Mouse (Mus musculus): ENCODE results near the gene Wdcp. TPM values are rescaled to one million over a fixed set of nuclear protein-coding genes. Genes with fewer than 3 reads are reported as not detected.

Wdcp gene
- polyA plus RNA-seq, 1 experiment from 2014 or later, result 3.4 TPM

DNA sequence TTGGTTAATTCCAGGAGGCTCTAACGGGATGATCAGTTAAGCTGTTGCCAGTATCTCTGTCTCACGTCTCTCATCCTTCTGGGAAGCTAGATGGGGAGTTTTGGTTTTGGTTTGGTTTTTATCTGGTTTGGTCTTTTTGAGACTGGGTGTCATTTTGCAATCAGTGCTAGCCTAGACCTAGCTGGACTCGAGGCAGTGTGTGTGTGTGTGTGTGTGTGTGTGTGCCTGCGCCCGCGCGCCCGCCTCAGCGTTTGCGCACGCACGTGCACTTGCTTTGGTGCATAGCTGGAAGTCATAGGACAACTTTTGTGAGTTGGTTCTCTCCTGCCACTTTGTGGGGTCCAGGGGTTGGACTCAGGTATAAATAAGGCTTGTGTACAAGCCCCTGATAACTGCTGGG is 638 bp downstream of the Wdcp start:
- 0% methylated on average over 12 of the region's 12 CpGs for WGBS (ENCODE audit: missing documents)
- peak overlapping the region; percentile 88 for H3K4me3 ChIP-seq (ENCODE audit: inconsistent target)
- peaks cover 49% of the 10 kb centered on the region for H3K79me2 ChIP-seq (ENCODE audit: inconsistent target)
- peak overlapping the region; percentile 44 for H3K27ac ChIP-seq
- no peaks in the 10 kb centered on the region for H3K36me3 ChIP-seq (ENCODE audit: inconsistent target)

DNA sequence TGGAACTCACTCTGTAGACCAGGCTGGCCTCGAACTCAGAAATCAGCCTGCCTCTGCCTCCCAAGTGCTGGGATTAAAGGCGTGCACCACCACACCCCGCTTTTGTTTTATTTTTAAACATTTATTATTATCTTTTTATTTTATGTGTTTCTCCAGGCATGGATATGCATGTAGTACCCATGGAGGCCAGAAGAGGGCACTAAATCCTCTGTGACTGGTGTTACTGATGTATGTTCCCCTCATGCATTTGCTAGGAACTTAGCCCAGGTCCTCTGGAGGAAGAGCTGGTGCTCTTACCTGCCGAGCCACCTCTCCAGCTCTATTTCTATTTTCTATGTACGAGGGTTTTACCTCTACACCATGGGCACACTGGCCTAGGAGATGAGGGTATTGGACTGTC is 13.1 kb downstream of the Wdcp start:
- Histone ChIP-seq H3K79me2 (ENCODE audit: inconsistent target) (no peaks in the 10 kb centered on the region), H3K27ac (no peak overlapping the region), H3K4me3 (ENCODE audit: inconsistent target) (no peak overlapping the region), H3K36me3 (ENCODE audit: inconsistent target) (no peaks in the 10 kb centered on the region)
- WGBS (ENCODE audit: missing documents), result 97% methylated on average over 4 of the region's 5 CpGs

DNA sequence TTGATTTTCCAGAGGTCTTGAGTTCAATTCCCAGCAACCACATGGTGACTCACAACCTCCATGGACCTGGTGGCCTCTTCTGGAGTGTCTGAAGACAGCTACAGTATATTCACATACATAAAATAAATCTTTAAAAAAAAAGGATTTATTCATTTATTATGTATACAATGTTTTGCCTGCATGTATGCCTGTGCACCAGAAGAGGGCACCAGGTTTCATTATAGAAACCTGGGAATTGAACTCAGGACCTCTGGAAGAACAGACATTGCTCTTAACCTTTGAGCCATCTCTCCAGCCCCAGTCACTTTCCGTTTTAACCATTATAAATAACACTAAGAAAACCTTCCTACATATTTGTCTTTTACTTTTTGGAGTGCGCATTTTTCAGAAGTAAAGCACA is 13.7 kb downstream of the Wdcp start:
- no peak overlapping the region for H3K27ac ChIP-seq
- no peaks in the 10 kb centered on the region for H3K36me3 ChIP-seq (ENCODE audit: inconsistent target)
- H3K79me2 ChIP-seq (ENCODE audit: inconsistent target), result no peaks in the 10 kb centered on the region
- H3K4me3 ChIP-seq (ENCODE audit: inconsistent target), result no peak overlapping the region
- 89% methylated on average over 2 of the region's 2 CpGs for WGBS (ENCODE audit: missing documents)

DNA sequence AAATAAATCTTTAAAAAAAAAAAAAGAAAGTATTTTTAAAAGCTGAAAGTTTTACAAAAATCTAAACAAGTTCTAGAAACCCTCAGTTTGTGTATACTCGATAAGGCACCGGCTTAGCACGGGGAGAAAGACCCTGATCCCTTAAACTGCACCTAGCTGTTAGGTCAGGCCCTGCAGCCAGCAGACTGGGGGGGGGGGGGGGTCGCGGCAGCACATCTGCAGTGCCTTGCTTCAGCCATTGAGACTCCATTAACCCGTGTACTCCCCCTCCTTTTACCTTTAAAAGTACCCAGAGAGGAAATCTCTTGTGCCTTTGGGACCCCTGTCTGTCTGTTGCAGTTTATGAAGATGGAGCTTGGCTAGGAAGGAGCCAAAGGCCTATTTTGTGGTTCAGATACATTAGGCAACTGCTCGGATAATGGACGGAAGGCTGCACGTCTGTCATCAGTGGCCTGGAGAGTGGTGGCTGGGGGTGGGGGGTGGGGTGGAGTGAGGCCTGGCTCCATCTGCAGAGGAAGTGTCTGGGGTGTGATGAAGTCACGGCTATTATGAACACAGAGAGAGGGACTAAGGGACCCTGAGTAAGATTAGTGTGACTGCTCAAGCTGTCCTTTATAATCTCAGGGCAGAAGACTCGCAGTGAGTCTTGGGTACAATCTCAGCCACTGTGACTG is 16.3 kb downstream of the Wdcp start:
- H3K79me2 ChIP-seq (ENCODE audit: inconsistent target), result no peaks in the 10 kb centered on the region
- H3K4me3 ChIP-seq (ENCODE audit: inconsistent target), result no peak overlapping the region
- no peaks in the 10 kb centered on the region for H3K36me3 ChIP-seq (ENCODE audit: inconsistent target)
- WGBS (ENCODE audit: missing documents), result 50% methylated on average over 11 of the region's 11 CpGs
- no peak overlapping the region for H3K27ac ChIP-seq

DNA sequence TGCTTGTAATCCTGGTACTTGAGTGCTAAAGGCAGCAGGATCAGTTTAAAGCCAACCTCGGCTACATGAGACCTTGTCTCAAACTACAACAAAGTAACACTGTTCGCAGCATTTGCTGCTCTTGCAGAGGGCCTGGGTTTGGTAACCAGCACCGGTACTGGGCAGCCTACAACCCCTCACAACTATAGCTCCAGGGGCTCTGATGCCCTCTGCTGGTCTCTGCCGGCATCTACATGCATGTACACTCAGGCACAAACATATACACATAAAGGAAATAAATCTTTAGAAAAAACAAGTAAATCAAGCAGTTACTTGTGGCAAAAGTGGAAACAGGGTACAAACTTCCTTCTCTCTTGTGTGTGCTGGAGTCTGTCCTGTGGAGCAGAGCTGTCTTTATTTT is 19.6 kb downstream of the Wdcp start:
- Histone ChIP-seq H3K79me2 (ENCODE audit: inconsistent target) (no peaks in the 10 kb centered on the region), H3K4me3 (ENCODE audit: inconsistent target) (no peak overlapping the region), H3K36me3 (ENCODE audit: inconsistent target) (no peaks in the 10 kb centered on the region), H3K27ac (no peak overlapping the region)
- WGBS (ENCODE audit: missing documents), result 94% methylated on average over 4 of the region's 4 CpGs

DNA sequence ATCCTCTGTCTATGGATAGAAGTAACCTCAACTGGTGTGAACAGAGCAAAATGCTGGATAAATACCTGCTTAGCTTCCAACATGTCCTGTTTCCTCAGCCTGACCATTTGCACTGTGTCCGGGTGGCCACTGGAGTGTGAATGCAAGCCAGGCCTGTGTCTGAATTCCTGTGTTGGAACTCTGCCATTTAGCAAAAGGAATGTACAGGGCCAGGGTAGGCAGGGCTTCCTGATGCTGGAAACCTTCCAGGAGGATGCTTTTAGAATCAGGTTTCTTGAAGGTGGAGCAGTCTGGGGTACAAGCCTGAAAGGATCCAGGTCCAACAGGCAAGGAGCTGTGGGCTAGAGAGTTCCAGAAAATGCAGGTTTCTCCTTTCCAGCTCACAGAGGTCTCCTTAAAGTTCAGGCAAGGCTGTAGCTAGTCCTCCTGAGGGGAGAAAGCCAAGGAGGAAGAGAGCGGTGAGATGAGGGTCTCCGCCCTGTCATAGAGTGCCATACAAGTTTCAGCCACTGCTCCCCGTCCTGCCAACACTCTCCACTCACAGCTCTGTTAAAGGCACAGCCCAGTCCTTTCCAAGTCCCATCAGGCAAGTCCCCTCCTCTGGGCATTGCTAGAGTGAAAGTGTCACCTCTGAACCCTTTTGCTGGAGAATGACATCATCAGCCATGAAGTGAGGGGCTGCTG is 20.7 kb downstream of the Wdcp start:
- Histone ChIP-seq H3K79me2 (ENCODE audit: inconsistent target) (no peaks in the 10 kb centered on the region), H3K27ac (no peak overlapping the region), H3K4me3 (ENCODE audit: inconsistent target) (no peak overlapping the region), H3K36me3 (ENCODE audit: inconsistent target) (no peaks in the 10 kb centered on the region)
- WGBS (ENCODE audit: missing documents), result 94% methylated on average over 4 of the region's 4 CpGs

DNA sequence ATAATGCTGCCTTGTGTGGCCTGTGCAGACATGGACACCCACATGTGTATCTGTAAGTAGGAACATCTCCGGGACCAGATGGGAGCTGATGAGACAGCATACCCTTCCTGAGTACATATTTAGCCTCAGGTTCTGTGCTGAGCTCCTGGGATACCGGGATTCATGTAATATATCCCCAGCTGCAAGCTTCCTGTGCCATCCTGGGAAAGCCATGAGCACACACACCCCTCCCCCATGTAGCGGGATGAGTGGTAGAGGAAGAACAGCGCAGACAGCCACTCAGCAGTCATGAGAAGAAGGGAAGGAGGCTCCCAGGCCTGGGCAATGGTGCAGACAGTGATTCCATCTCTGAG is 21.2 kb downstream of the Wdcp start:
- Histone ChIP-seq H3K36me3 (ENCODE audit: inconsistent target) (no peaks in the 10 kb centered on the region), H3K4me3 (ENCODE audit: inconsistent target) (no peak overlapping the region), H3K79me2 (ENCODE audit: inconsistent target) (no peaks in the 10 kb centered on the region), H3K27ac (no peak overlapping the region)
- WGBS (ENCODE audit: missing documents), result 86% methylated on average over 4 of the region's 4 CpGs

DNA sequence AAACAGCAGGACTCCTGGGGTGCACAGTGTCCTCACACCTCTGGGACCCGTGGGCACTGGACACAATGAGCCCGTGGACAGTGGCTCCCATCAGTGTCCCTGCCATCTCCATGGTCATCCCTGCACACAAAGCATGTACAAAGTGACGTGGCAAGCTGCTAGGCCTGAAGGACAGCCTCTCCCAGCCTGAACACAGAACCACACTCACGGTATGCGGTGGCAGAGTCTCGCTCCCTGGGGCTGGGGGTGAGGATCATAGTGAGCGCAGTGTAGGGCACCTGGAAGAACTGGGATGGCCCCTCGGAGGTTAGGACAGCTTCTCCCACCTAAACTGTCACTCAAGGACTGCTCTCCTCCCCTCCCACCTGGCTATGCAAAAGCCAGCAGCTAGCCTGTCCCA is 25.8 kb downstream of the Wdcp start:
- H3K36me3 ChIP-seq (ENCODE audit: inconsistent target), result no peaks in the 10 kb centered on the region
- 93% methylated on average over 8 of the region's 8 CpGs for WGBS (ENCODE audit: missing documents)
- no peaks in the 10 kb centered on the region for H3K79me2 ChIP-seq (ENCODE audit: inconsistent target)
- H3K4me3 ChIP-seq (ENCODE audit: inconsistent target), result no peak overlapping the region
- H3K27ac ChIP-seq, result no peak overlapping the region

DNA sequence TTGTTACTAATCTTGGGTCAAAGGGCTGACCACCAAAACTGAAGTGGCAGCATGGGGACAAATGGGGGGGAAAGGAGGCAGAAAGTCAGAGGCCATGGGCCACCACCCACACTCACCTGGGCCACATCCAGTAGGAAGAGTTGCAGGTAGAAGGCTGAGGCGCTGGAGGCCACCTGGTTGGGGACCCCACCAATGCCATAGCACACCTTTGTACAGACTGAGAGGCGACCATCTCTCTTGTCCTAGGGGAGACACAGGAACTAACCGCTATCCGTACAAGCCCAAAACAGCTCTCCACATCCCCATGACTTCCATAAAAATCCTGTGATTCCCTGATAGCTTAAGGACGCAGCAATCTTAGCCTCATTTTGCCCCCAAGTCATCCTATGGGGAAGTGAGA is 28.2 kb downstream of the Wdcp start:
- Histone ChIP-seq H3K79me2 (ENCODE audit: inconsistent target) (no peaks in the 10 kb centered on the region), H3K27ac (no peak overlapping the region), H3K4me3 (ENCODE audit: inconsistent target) (no peak overlapping the region), H3K36me3 (ENCODE audit: inconsistent target) (no peaks in the 10 kb centered on the region)
- WGBS (ENCODE audit: missing documents), result 96% methylated on average over 5 of the region's 5 CpGs

DNA sequence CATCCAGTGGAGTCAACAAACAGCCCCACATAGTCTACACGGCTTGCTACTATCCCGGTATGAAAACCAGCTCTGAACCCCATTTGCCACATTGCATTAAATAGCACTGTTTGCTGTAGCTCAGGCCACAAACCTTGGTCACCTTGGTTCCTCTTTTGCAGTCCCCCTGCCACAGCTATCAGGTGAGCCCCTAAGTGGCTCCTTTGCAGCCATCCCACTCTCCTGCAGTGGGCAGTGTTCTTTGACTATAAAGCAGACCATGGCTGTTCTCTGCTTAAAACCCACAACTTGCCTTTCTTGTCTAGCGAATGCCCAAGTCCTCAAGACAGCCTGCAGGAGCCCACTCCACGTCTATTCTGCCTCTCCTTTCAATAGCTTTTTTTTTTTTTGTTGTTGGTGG is 29.2 kb downstream of the Wdcp start:
- Histone ChIP-seq H3K79me2 (ENCODE audit: inconsistent target) (no peaks in the 10 kb centered on the region), H3K4me3 (ENCODE audit: inconsistent target) (no peak overlapping the region), H3K36me3 (ENCODE audit: inconsistent target) (no peaks in the 10 kb centered on the region), H3K27ac (no peak overlapping the region)
- WGBS (ENCODE audit: missing documents), result 86% methylated on average over 3 of the region's 4 CpGs

DNA sequence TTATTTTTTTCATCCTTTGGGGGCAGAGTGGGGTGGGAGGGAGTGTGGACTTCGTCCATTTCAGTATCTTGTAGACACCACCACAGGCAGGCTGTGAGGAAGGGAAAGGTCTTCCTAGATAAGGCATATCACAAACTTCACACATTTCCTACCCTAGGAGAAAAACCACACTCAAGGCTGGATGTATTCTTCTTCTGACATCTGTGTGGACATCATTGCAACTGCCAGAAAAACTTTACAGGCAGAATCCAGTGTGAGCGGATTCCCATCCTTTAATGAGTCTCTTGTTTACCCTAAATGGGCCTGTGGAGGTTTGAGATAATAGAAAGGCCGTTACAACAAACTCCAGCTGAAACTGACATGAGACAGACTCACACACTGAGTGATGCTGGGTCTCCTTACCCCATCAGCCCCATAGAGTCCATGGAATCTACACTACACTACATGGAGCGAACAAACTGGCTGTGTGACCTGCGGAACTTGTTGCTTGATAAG is 29.9 kb downstream of the Wdcp start:
- H3K79me2 ChIP-seq (ENCODE audit: inconsistent target), result no peaks in the 10 kb centered on the region
- H3K36me3 ChIP-seq (ENCODE audit: inconsistent target), result no peaks in the 10 kb centered on the region
- no peak overlapping the region for H3K4me3 ChIP-seq (ENCODE audit: inconsistent target)
- WGBS (ENCODE audit: missing documents), result 72% methylated on average over 5 of the region's 5 CpGs
- H3K27ac ChIP-seq, result no peak overlapping the region

DNA sequence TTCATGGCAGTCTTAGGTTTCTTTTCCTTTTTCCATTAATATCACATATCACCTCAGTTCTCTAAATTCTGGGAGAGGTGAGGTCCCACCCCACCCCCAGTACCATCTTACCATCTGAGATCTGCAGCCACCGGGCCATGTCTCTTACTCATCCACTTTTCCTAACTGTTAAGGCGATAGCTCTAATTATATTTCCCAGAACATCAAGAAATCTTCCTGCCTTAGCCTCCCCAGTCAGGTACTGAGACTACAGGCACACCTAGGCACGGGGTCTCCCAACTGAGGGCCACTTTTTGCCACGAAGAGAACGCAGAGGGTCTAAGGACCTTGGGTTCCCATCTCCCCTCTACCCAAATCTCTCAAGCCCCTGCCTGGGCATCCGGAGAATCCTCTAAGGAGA is 30.4 kb downstream of the Wdcp start:
- no peaks in the 10 kb centered on the region for H3K36me3 ChIP-seq (ENCODE audit: inconsistent target)
- no peaks in the 10 kb centered on the region for H3K79me2 ChIP-seq (ENCODE audit: inconsistent target)
- no peak overlapping the region for H3K27ac ChIP-seq
- no peak overlapping the region for H3K4me3 ChIP-seq (ENCODE audit: inconsistent target)
- WGBS (ENCODE audit: missing documents), result 86% methylated on average over 6 of the region's 6 CpGs

DNA sequence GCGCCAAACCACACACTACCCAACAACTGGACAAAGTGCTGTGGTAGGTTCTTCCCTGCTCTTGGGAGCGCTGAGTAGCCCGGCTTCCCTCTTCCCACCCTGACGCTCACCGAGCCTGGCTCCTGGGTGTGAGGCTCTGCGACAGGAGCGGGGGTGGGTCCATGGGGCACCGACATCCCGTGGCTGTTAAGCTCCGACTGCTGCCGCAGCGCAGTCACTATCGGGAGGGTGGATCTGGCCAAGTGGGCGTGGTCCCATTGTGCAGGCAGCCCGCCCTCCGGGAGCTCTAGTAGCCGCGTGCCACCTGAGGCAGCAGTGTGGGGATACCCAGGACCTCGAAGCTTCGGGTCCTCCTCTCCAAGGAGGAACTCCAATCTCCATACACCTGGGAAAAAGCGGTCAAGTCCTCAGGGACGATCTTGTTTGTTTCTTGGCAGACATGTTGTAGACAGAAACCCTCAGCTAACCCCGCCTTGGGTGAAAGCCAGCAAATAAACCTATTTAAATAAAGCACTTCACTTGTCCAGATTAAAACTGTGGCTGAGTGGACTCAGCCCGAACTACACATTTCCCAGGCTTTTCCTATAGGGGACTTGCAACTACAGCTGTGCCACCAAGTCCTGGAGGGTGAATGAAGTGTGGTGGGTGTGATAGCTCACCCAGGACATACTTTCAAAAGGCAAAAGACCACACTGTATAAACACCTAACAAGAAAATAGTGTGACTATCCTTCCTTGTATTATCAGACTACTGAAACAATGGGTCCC is 31.2 kb downstream of the Wdcp start, which contains the start of gene Mfsd2b:
Gene Mfsd2b, minus strand, starts transcription at position 199 of the 767 bp plus-strand sequence.
- no peak within 1 kb of the TSS for H3K27ac ChIP-seq
- 3% methylated on average over 24 of the region's 24 CpGs for WGBS (ENCODE audit: missing documents)
- H3K36me3 ChIP-seq (ENCODE audit: inconsistent target), result no peaks in the 10 kb centered on the region
- H3K4me3 ChIP-seq (ENCODE audit: inconsistent target), result no peak within 1 kb of the TSS
- no peaks in the 10 kb centered on the region for H3K79me2 ChIP-seq (ENCODE audit: inconsistent target)

DNA sequence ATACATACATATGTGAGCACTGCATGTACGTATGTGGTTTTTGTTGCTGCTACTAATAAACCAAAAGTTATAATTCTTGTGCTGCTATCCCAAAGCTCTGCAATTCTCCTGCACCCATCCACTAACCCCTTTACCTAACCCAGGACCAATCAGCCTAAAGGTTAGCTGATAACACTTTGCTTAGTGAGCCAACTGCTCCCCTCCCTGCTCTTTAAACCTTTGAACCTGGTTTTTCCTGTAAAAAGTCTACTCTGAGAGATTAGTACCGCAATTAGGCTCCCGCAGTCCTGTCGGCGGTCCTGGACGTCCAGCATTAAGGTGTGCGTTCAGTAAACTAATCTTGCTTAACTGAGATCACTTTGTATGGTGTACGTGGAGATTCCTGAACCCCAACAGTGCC is 32.5 kb downstream of the Wdcp start:
- 97% methylated on average over 8 of the region's 8 CpGs for WGBS (ENCODE audit: missing documents)
- Histone ChIP-seq H3K79me2 (ENCODE audit: inconsistent target) (no peaks in the 10 kb centered on the region), H3K27ac (no peak overlapping the region), H3K4me3 (ENCODE audit: inconsistent target) (no peak overlapping the region), H3K36me3 (ENCODE audit: inconsistent target) (no peaks in the 10 kb centered on the region)

DNA sequence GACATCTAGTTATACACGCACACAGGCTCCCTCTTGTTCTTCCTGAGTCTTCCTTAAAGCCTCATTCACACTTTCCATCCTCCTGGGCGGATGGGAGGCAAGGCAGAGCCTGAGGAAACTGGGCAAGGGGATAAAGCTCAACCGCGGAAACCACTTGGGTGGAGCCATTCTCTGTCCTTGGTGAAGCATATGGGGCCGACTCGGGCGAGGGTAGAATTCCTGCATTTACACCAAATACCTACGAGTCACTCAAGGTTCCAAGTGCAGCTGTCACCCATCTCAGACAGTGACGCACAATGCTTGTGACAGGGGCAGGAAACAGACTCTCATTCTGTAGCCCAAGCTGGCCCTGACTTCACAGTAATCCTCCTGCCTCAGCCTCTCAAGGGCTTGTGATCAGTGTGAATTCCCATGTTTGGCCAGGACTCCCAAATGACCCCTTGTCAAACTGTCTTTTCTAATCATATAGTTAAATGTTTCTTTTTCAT is 35.2 kb downstream of the Wdcp start:
- no peak overlapping the region for H3K27ac ChIP-seq
- 62% methylated on average over 9 of the region's 9 CpGs for WGBS (ENCODE audit: missing documents)
- H3K36me3 ChIP-seq (ENCODE audit: inconsistent target), result no peaks in the 10 kb centered on the region

More for the DNA sequence above, 35.2 kb downstream of the Wdcp start:
- Histone ChIP-seq H3K4me3 (ENCODE audit: inconsistent target) (no peak overlapping the region), H3K79me2 (ENCODE audit: inconsistent target) (no peaks in the 10 kb centered on the region)

All from macrophage (primary cell).